Mouse (Mus musculus) MEL (cell line): ENCODE measurements around the gene Tfap2e.

Experiments used
- CHD2 ChIP-seq: IDR thresholded peaks from 2 replicates; pipeline ENCODE4 v1.6.1; 2011; ENCODE audit warnings: low read length, improper control_type of control experiment
- CTCF ChIP-seq, 3 experiments: IDR thresholded peaks in 2 of 3; conservative IDR thresholded peaks in 1 of 3; 2 replicates each; pipeline ENCODE4 v1.5.1; 2011 to 2012; ENCODE audit warnings: low read length in 3 of 3, low read depth in 2 of 3, mild to moderate bottlenecking in 2 of 3, improper control_type of control experiment in 1 of 3, inconsistent platforms in 1 of 3, mixed read lengths in 1 of 3, moderate library complexity in 1 of 3; ENCODE audit not compliant: control insufficient read depth in 1 of 3, insufficient read depth in 1 of 3, poor library complexity in 1 of 3, severe bottlenecking in 1 of 3
- E2F4 ChIP-seq: IDR thresholded peaks from 2 replicates; pipeline ENCODE4 v1.6.1; 2011; ENCODE audit warnings: low read depth, low read length, improper control_type of control experiment, borderline replicate concordance
- EP300 ChIP-seq, 2 experiments: IDR thresholded peaks; 2 replicates each; pipeline ENCODE4 v1.6.1; 2011; ENCODE audit warnings: improper control_type of control experiment in 2 of 2, low read length in 2 of 2, low read depth in 1 of 2, mild to moderate bottlenecking in 1 of 2
- POLR2AphosphoS2 ChIP-seq: IDR thresholded peaks from 2 replicates; pipeline ENCODE4 v1.6.1; 2011; ENCODE audit warnings: low read length, improper control_type of control experiment
- RCOR1 ChIP-seq: IDR thresholded peaks from 2 replicates; pipeline ENCODE4 v1.6.1; 2012; ENCODE audit warnings: low read depth, mild to moderate bottlenecking, inconsistent platforms, low read length, improper control_type of control experiment
- SMC3 ChIP-seq: IDR thresholded peaks from 2 replicates; pipeline ENCODE4 v1.6.1; 2011; ENCODE audit warnings: low read depth, low read length, improper control_type of control experiment
- ZMIZ1 ChIP-seq: IDR thresholded peaks from 2 replicates; pipeline ENCODE4 v1.6.1; 2012; ENCODE audit warnings: low read depth, mild to moderate bottlenecking, inconsistent platforms, low read length, improper control_type of control experiment, moderate library complexity

- TF ChIP-seq EP300 (IDR thresholded peaks at IDR 0.05; ENCODE audit: low read depth in 1 of 2, low read length in 2 of 2) (no peak), CHD2 (no peak), E2F4 (no peak), CTCF (IDR thresholded peaks at IDR 0.05 in 2 of 3, conservative IDR thresholded peaks at IDR 0.05 in 1 of 3; ENCODE audit: control insufficient read depth in 1 of 3, insufficient read depth in 1 of 3, low read depth in 2 of 3, low read length in 3 of 3, poor library complexity in 1 of 3, severe bottlenecking in 1 of 3) (no peak), RCOR1 (no peak), SMC3 (no peak), ZMIZ1 (no peak), POLR2AphosphoS2 (no peak)
Measured at GRCm38 (mm10) chr4:126696908-126697307, 39.1 kb downstream of the Tfap2e start.
